Mouse (Mus musculus): ENCODE data around the gene Olfr1406.

- TF ChIP-seq CTCF (IDR thresholded peaks at IDR 0.05; ENCODE audit: insufficient read depth, low read depth, low read length) (no peak), POLR2A (IDR thresholded peaks at IDR 0.05; ENCODE audit: insufficient read depth, low read depth, low read length) (no peak)
Measured at GRCm38 (mm10) chr1:173216481-173216880, 26.0 kb upstream of the Olfr1406 start.
